ENCODE assay signal across 8 mouse cellular contexts in the genomic region with DNA sequence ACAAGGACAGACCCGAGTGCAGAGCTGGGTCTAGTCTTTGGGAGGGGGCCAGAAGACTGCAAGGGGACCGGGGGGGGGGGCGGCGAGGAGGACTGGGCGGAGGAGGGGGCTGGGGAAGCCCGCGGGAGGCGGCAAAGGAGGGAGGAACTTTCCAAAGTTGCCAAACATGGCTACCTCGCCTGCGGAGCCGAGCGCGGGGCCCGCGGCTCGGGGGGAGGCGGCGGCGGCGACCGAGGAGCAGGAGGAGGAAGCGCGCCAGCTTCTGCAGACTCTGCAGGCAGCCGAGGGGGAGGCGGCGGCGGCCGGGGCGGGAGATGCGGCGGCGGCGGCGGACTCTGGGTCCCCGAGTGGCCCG. TPM values are rescaled to one million over a fixed set of nuclear protein-coding genes. Genes with fewer than 3 reads are reported as not detected.
A peak's percentile ranks its signal among the peaks of the same experiment; 100 is the strongest.
DNase-seq lines count a peak whose midpoint lies in the region; ATAC-seq lines count a peak whose summit lies in the region.

A gene (plus strand): TSS at position 124 of the 355 bp plus-strand sequence.

- H3K4me2 ChIP-seq in forebrain, embryonic 16.5 days (ENCODE audit: low read length) = peak within 1 kb of the TSS; percentile 95
- H3K4me2 ChIP-seq in limb, embryonic 11.5 days (ENCODE audit: low read depth, severe bottlenecking) = peak within 1 kb of the TSS; percentile 96
- H3K4me2 ChIP-seq in midbrain, embryonic 13.5 days (replicated peaks) = peak within 1 kb of the TSS; percentile 98

- peak; percentile 56 for DNase-seq in ovary, adult 18-20 months (ENCODE audit: low spot score)
- no peak for DNase-seq in ovary, postnatal 10 days (ENCODE audit: low spot score)
- DNase-seq in adrenal gland, adult 18-20 months (ENCODE audit: low spot score in 2 of 2) = no peak
- DNase-seq in limb, embryonic 11.5 days (ENCODE audit: low spot score) = peak; percentile 73
- DNase-seq in layer of hippocampus, adult 18-20 months (ENCODE audit: low spot score in 2 of 2) = no peak

- peaks cover 47% of the 10 kb centered on the region for H3K4me1 ChIP-seq in forebrain, embryonic 16.5 days (replicated peaks; ENCODE audit: control insufficient read depth, insufficient read depth, low read length)
- peaks cover 18% of the 10 kb centered on the region for H3K4me1 ChIP-seq in limb, embryonic 11.5 days (ENCODE audit: control insufficient read depth, insufficient read depth, low read length)
- H3K4me1 ChIP-seq in midbrain, embryonic 13.5 days (replicated peaks) = peaks cover 55% of the 10 kb centered on the region

- ATAC-seq in forebrain, embryonic 16.5 days = no peak
- no peak for ATAC-seq in limb, embryonic 11.5 days (ENCODE audit: insufficient number of reproducible peaks, low FRiP score, low TSS enrichment, low read depth)
- ATAC-seq in midbrain, embryonic 13.5 days = no peak
- no peak for ATAC-seq in monocyte, adult 5-6 weeks (replicated peaks; ENCODE audit: insufficient number of reproducible peaks, low FRiP score, low TSS enrichment, poor library complexity, severe bottlenecking)

- H3K9ac ChIP-seq in forebrain, embryonic 16.5 days (replicated peaks; ENCODE audit: low read depth, low read length) = peak within 1 kb of the TSS; percentile 63
- peak within 1 kb of the TSS; percentile 92 for H3K9ac ChIP-seq in limb, embryonic 11.5 days (ENCODE audit: low read length)
- peak within 1 kb of the TSS; percentile 72 for H3K9ac ChIP-seq in midbrain, embryonic 13.5 days (replicated peaks)

- no peaks in the 10 kb centered on the region for H3K9me3 ChIP-seq in forebrain, embryonic 16.5 days (ENCODE audit: control insufficient read depth, low read length)
- H3K9me3 ChIP-seq in limb, embryonic 11.5 days (ENCODE audit: control insufficient read depth, low read length) = no peaks in the 10 kb centered on the region; the same call in 1 of the 2 replicates
- H3K9me3 ChIP-seq in midbrain, embryonic 13.5 days = no peaks in the 10 kb centered on the region

- WGBS in forebrain, embryonic 16.5 days = 2% methylated on average over 25 of the region's 36 CpGs
- 2% methylated on average over 8 of the region's 36 CpGs for WGBS in limb, embryonic 11.5 days
- under 1% methylated on average over 27 of the region's 36 CpGs for WGBS in midbrain, embryonic 13.5 days

- H3K27me3 ChIP-seq in forebrain, embryonic 16.5 days (replicated peaks; ENCODE audit: control insufficient read depth, insufficient read depth, low read length) = no peaks in the 10 kb centered on the region
- H3K27me3 ChIP-seq in limb, embryonic 11.5 days (ENCODE audit: control insufficient read depth, insufficient read depth, low read length) = no peaks in the 10 kb centered on the region
- H3K27me3 ChIP-seq in midbrain, embryonic 13.5 days = peaks cover 38% of the 10 kb centered on the region

- peak within 1 kb of the TSS; percentile 67 for H3K27ac ChIP-seq in forebrain, embryonic 16.5 days (ENCODE audit: low read length)
- peak within 1 kb of the TSS; percentile 97 for H3K27ac ChIP-seq in limb, embryonic 11.5 days (replicated peaks; ENCODE audit: low read depth, low read length)
- peak within 1 kb of the TSS; percentile 82 for H3K27ac ChIP-seq in midbrain, embryonic 13.5 days

- 0 out of 2 replicates have a peak, but pooled peaks cover 5% of the 10 kb centered on the region for H3K36me3 ChIP-seq in forebrain, embryonic 16.5 days (ENCODE audit: control insufficient read depth, insufficient read depth)
- 0 out of 2 replicates have a peak, but pooled peaks cover 3% of the 10 kb centered on the region for H3K36me3 ChIP-seq in limb, embryonic 11.5 days (ENCODE audit: control insufficient read depth, insufficient read depth, low read length)
- H3K36me3 ChIP-seq in midbrain, embryonic 13.5 days = peaks cover 26% of the 10 kb centered on the region

- peak within 1 kb of the TSS; percentile 57 for H3K4me3 ChIP-seq in forebrain, embryonic 16.5 days (replicated peaks; ENCODE audit: low read length)
- H3K4me3 ChIP-seq in limb, embryonic 11.5 days (ENCODE audit: low read depth, low read length) = peak within 1 kb of the TSS; percentile 82
- peak within 1 kb of the TSS; percentile 63 for H3K4me3 ChIP-seq in midbrain, embryonic 13.5 days (replicated peaks)

RNA-seq across cellular contexts. Expression of the gene that starts here (rescaled TPM):
- total RNA-seq in adrenal gland, adult 18-20 months (2021) = 10 to 100 TPM; 13.0 to 14.7 TPM
- polyA plus RNA-seq in forebrain, embryonic 16.5 days (2015; fragmentation: Nextera tagmentation; extraction: Ambion mirVana) = 1.7 and 2.1 TPM in 2 replicates
- 8.7 and 8.9 TPM in 2 replicates for polyA plus RNA-seq in limb, embryonic 11.5 days (2014; fragmentation: Nextera tagmentation; extraction: Ambion mirVana)
- polyA plus RNA-seq in midbrain, embryonic 13.5 days (2015; fragmentation: Nextera tagmentation; extraction: Ambion mirVana) = 2.7 and 3.2 TPM in 2 replicates
- total RNA-seq in monocyte, adult 5-6 weeks (2017) = not detected in 3 replicates
- 1 to 10 TPM; 2.0 to 2.6 TPM for total RNA-seq in layer of hippocampus, adult 18-20 months (2021)

Comparison
In these comparisons a context has a peak if more than half of its experiments do, and no peak if none do; other contexts are left out.
1. DNase-seq: peak in ovary, adult 18-20 months (single experiment) and limb, embryonic 11.5 days (single experiment); none in ovary, postnatal 10 days (single experiment), adrenal gland, adult 18-20 months (0 of 2) and layer of hippocampus, adult 18-20 months (0 of 2).
2. Peak in every context shown above with its lines, with median percentiles within 50 percentile points of each other: H3K27ac ChIP-seq, H3K4me2 ChIP-seq, H3K4me3 ChIP-seq and H3K9ac ChIP-seq.